Mouse (Mus musculus): ENCODE measurements at regions not wholly inside any gene's neighbourhood (a gene's known extent, or its start where the extent isn't known, plus 50 kb on each side); places are given as distances from the start of the nearest gene placed in this dataset.
"Not testable (repeated sequence)": the region's sequence is repeated elsewhere in the genome, so short reads cannot be mapped to it uniquely, and the experiment has no call there.

DNA sequence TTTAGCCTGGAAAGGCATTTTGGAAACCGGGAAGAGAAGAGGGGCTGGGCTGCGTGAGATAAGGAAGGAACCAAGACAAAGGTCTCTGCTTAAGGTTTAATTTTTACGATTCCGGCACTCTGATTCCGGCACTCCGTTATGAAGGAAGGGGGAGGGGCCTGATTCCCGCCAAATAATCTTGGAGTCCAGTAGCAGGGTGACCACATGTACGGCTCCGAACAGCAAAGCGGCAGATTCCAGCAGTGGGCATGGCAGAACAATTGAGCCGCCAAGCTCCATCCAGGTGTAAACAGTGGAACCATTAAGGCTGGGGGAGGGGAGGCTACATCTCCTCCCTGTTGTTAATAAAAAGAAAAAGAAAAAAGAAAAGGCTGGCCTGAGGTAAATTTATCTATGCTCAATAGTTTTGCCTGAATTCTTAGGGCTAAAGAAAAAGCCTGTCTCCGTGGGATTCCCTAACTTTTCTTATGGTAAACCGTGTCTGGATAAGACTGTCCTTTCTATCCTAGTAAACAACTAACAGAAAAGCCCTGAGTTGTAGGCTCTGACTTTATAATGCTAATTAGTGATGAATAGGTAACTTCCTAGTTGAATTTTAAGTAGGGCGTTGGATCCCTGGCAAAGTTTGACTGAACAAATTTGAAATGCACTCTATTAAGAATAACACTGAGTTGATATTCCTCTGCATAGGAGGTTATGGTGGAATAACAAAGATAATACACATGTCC is 57.1 kb upstream of the Tcerg1l start:
- TF ChIP-seq NANOG (IDR thresholded peaks at IDR 0.05; ENCODE audit: borderline replicate concordance, low read length); CTCF (conservative IDR thresholded peaks at IDR 0.05; ENCODE audit: low read length); POU5F1 (IDR thresholded peaks at IDR 0.05; ENCODE audit: borderline replicate concordance, low read length): not testable (repeated sequence)
